Mouse (Mus musculus) liver, postnatal 0 days (tissue): ENCODE results near the gene Syt7. TPM values are rescaled to one million over a fixed set of nuclear protein-coding genes. Genes with fewer than 3 reads are reported as not detected.

Experiments used
- ATAC-seq: fragments of 200-750 bp; cut with Nextera tagmentation; 2 replicates; pipeline ENCODE4 v1.8.0; 2017; ENCODE audit warnings: mild to moderate bottlenecking, moderate library complexity
- DNase-seq: peaks from one replicate; pipeline ENCODE4 v3.0.0-alpha.2; 2016
- H3K27ac ChIP-seq: fragments of 300-500 bp; sonication (generic); 2 replicates; pipeline ENCODE4 v1.5.1; 2014; ENCODE audit warnings: antibody characterized with exemption, moderate library complexity, mild to moderate bottlenecking, low read depth
- H3K27me3 ChIP-seq: fragments of 300-500 bp; sonication (generic); 2 replicates; pipeline ENCODE4 v1.6.1; 2014; ENCODE audit warnings: low read length, control low read depth, mixed read lengths; ENCODE audit not compliant: insufficient read depth
- H3K36me3 ChIP-seq: fragments of 300-500 bp; sonication (generic); replicated peaks from 2 replicates; pipeline ENCODE4 v1.6.1; 2014; ENCODE audit warnings: mild to moderate bottlenecking, control low read depth, low read length, moderate library complexity, mixed read lengths; ENCODE audit not compliant: insufficient read depth
- H3K4me1 ChIP-seq: fragments of 300-500 bp; sonication (generic); 2 replicates; pipeline ENCODE4 v1.6.1; 2014; ENCODE audit warnings: antibody characterized with exemption, mild to moderate bottlenecking, control low read depth; ENCODE audit not compliant: insufficient read depth
- H3K4me2 ChIP-seq: fragments of 300-500 bp; sonication (generic); 2 replicates; pipeline ENCODE4 v1.6.1; 2014; ENCODE audit warnings: low read depth, mild to moderate bottlenecking, low read length, moderate library complexity, mixed read lengths
- H3K4me3 ChIP-seq: fragments of 300-500 bp; sonication (generic); 2 replicates; pipeline ENCODE4 v1.5.1; 2014; ENCODE audit warnings: low read depth, low read length
- H3K9ac ChIP-seq: fragments of 300-500 bp; sonication (generic); replicated peaks from 2 replicates; pipeline ENCODE4 v1.6.1; 2014; ENCODE audit warnings: mild to moderate bottlenecking, moderate library complexity
- H3K9me3 ChIP-seq: fragments of 300-500 bp; sonication (generic); 2 replicates; pipeline ENCODE4 v1.6.1; 2016; ENCODE audit warnings: mild to moderate bottlenecking, control low read depth, low read length, mixed read lengths
- CTCF ChIP-seq: sonication (generic); IDR thresholded peaks from 2 replicates; pipeline ENCODE4 v1.5.1; 2016; ENCODE audit warnings: antibody characterized with exemption, low read depth
- EP300 ChIP-seq: IDR thresholded peaks from 2 replicates; pipeline ENCODE4 v1.6.1; 2016; ENCODE audit warnings: antibody characterized with exemption, low read depth, mild to moderate bottlenecking
- WGBS: fragments of 180-500 bp; shearing (Covaris S2); extraction: QIAGEN DNeasy Blood & Tissue Kit; methylation state at CpG from one replicate; pipeline ENCODE4 v1.1.7; 2014; ENCODE audit not compliant: insufficient replicate concordance; 5-methylcytosine and 5-hydroxymethylcytosine counted together
- polyA plus RNA-seq: library from polyadenylated mRNA; unstranded; fragments of >200 nt; fragmentation: Nextera tagmentation; extraction: Ambion mirVana; gene quantifications from 2 replicates; pipeline ENCODE4 v1.2.1, GENCODE M21; 2015

Syt7 gene
- polyA plus RNA-seq, 1 experiment from 2014 or later = 0.04 TPM

DNA sequence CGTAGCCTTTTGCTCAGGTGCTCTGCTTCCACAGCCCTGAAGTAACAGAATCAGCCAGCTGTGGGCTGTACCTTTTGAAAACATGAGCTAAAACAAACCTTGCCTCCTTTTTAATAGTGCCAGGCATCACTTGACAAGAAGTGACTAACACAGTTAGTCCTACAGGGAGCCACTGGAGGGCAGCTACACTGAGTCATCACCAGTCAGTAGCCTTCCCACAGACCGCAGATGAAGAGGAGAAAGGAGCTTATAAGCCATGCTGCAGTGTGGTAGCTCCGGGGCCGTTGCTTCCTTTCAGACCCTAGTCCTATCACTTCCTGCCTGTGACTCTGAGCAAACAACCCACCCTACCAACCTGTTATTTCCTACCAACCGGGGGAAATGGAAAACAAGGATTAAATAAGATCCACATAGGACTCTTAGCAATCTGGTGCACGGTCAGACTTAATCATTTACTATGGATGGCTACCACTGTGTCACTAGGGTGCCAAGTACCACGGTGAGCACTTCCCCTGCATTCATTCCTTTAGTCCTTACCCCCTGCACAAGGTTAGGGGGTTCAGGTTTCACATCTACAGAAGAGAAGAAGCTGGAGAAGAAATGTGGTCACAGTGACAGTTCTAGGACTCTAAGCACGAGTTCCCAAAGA is 108.7 kb downstream of the Syt7 start:
- WGBS = 27% methylated on average over 8 of the region's 8 CpGs
- Histone ChIP-seq H3K4me3 (no peak overlapping the region), H3K9me3 (no peaks in the 10 kb centered on the region), H3K27me3 (no peaks in the 10 kb centered on the region), H3K9ac (no peak overlapping the region), H3K36me3 (peaks cover 35% of the 10 kb centered on the region), H3K4me1 (no peaks in the 10 kb centered on the region), H3K27ac (no peak overlapping the region), H3K4me2 (no peak overlapping the region)
- no peak for DNase-seq
- no peak for TF ChIP-seq CTCF
- no peak for TF ChIP-seq EP300
- ATAC-seq = no peak

DNA sequence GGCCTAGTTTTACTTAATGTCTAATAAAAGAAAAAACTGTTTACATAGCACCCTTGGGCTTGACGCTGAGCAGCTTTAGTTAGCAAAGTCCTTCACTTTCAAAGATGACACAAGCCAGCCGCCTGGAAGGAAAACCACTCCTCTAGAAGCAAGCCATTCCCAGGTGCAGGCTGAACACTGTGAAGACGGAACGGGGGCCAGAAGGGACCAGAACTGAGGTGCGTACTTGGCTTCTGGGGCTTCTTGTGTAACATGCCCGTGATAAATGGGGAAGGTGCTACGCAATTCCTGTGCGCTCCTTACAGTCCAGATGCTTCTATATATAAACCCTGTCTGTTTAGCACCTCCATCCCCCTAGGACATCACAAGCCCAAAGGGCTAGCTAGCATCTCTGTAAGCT is 111.7 kb downstream of the Syt7 start:
- TF ChIP-seq CTCF (no peak), EP300 (no peak)
- ATAC-seq (no peak), DNase-seq (no peak)
- no peak overlapping the region for H3K9ac ChIP-seq
- no peaks in the 10 kb centered on the region for H3K27me3 ChIP-seq
- WGBS = 87% methylated on average over 8 of the region's 8 CpGs
- H3K36me3 ChIP-seq = peaks cover 51% of the 10 kb centered on the region
- no peak overlapping the region for H3K4me2 ChIP-seq
- H3K27ac ChIP-seq = no peak overlapping the region
- H3K9me3 ChIP-seq = no peaks in the 10 kb centered on the region
- no peaks in the 10 kb centered on the region for H3K4me1 ChIP-seq
- no peak overlapping the region for H3K4me3 ChIP-seq

GRCm38 (mm10) chr19:10502571-10502970 is 113.7 kb downstream of the Syt7 start:
- no peak overlapping the region for H3K27ac ChIP-seq
- H3K9me3 ChIP-seq = no peaks in the 10 kb centered on the region
- no peak overlapping the region for H3K4me2 ChIP-seq
- H3K4me1 ChIP-seq = no peaks in the 10 kb centered on the region
- H3K27me3 ChIP-seq = no peaks in the 10 kb centered on the region
- DNase-seq = peak; percentile 55
- peaks cover 67% of the 10 kb centered on the region for H3K36me3 ChIP-seq
- no peak overlapping the region for H3K4me3 ChIP-seq
- no peak for TF ChIP-seq EP300
- TF ChIP-seq CTCF = peak; percentile 93
- ATAC-seq = peak; percentile 48; the same call in 1 of the 2 replicates
- 21% methylated on average over 4 of the region's 4 CpGs for WGBS
- no peak overlapping the region for H3K9ac ChIP-seq

Other genes with a start within 250 kb of the Syt7 start
- 88.0 and 97.1 TPM in 2 replicates for gene Fads1, start 206.2 kb upstream of the Syt7 start, polyA plus RNA-seq
- gene Tmem258, start 185.1 kb upstream of the Syt7 start, polyA plus RNA-seq = 183 and 195 TPM in 2 replicates
- gene Fen1, start 184.9 kb upstream of the Syt7 start, polyA plus RNA-seq = 59.4 and 67.0 TPM in 2 replicates
- 2.1 and 2.5 TPM in 2 replicates for gene Myrf, start 148.3 kb upstream of the Syt7 start, polyA plus RNA-seq
- 0.21 and 0.28 TPM in 2 replicates for gene Dagla, start 84.2 kb upstream of the Syt7 start, polyA plus RNA-seq
- 0.05 TPM in 1 of 2 replicates, not detected in the other for gene Lrrc10b, start 68.4 kb downstream of the Syt7 start, polyA plus RNA-seq
- 0.11 and 0.15 TPM in 2 replicates for gene Ppp1r32, start 93.8 kb downstream of the Syt7 start, polyA plus RNA-seq
- 8.5 and 9.1 TPM in 2 replicates for gene Cpsf7, start 136.2 kb downstream of the Syt7 start, polyA plus RNA-seq
- gene Sdhaf2, start 137.1 kb downstream of the Syt7 start, polyA plus RNA-seq = 23.6 and 25.4 TPM in 2 replicates
- 11.7 and 13.0 TPM in 2 replicates for gene Tmem216, start 167.1 kb downstream of the Syt7 start, polyA plus RNA-seq
- gene Cyb561a3, start 188.1 kb downstream of the Syt7 start, polyA plus RNA-seq = 18.5 and 19.0 TPM in 2 replicates
- gene Tmem138, start 188.3 kb downstream of the Syt7 start, polyA plus RNA-seq = 8.2 and 8.4 TPM in 2 replicates
- gene Ddb1, start 216.2 kb downstream of the Syt7 start, polyA plus RNA-seq = 68.7 and 81.3 TPM in 2 replicates
- 82.1 and 133 TPM in 2 replicates for gene Tkfc, start 216.6 kb downstream of the Syt7 start, polyA plus RNA-seq
- gene Vwce, start 245.1 kb downstream of the Syt7 start, polyA plus RNA-seq = 18.2 and 19.9 TPM in 2 replicates